Comparison of ENCODE assay signal across 17 mouse cellular contexts in the genomic region with DNA sequence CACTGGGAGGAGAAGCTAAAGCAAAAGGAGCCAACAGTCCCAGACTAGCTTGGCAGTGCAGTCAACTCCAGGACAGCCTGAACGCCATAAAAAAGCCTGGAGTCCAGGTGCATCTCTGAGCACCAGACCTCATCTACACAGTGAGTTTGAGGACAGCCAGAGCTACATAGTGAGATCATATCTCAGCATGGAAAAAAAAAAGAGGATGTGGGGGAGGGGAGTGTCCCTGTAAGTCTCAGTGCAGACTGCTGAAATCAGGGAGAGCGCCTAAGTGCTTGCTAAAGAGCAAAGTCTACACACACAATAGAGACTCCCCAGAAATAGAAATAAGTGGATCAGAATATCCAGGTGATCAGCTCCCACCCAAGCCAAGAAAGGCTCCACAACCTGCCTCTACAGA. TPM values are rescaled to one million over a fixed set of nuclear protein-coding genes. Genes with fewer than 3 reads are reported as not detected.
DNase-seq lines count a peak whose midpoint lies in the region; ATAC-seq and TF ChIP-seq lines count a peak whose summit lies in the region.
"Had no signal": no experiment of that assay in that cellular context is flagged by ENCODE, and none has a peak within 500 bp of the region (broad histone marks: within the 10 kb centered on the region; RNA-seq: fewer than 3 reads in every experiment).

No protein-coding gene starts in this region.

- intact Hi-C loops in heart, postnatal 25 days (cut with DNase I), result no loop called here

- no peak overlapping the region for H3K4me3 ChIP-seq in heart, postnatal 0 days (ENCODE audit: low read depth, low read length)
- H3K4me3 ChIP-seq: forebrain, embryonic 10.5 days; liver, embryonic 12.5 days; midbrain, embryonic 13.5 days had no signal

- whole genome bisulfite sequencing in heart, postnatal 0 days, result 19% methylated on average over 2 of the region's 2 CpGs

- no peaks in the 10 kb centered on the region for H3K27me3 ChIP-seq in heart, postnatal 0 days (ENCODE audit: control insufficient read depth, insufficient read depth, low read length)
- H3K27me3 ChIP-seq in splenic B cell, adult 2 months (ENCODE audit: control insufficient read depth, insufficient read depth, low read length, poor library complexity, severe bottlenecking), result no peaks in the 10 kb centered on the region
- H3K27me3 ChIP-seq: liver, embryonic 12.5 days; midbrain, embryonic 13.5 days had no signal

- no peak overlapping the region for H3K9ac ChIP-seq in heart, postnatal 0 days (replicated peaks; ENCODE audit: low read depth, low read length)
- H3K9ac ChIP-seq: liver, embryonic 12.5 days; midbrain, embryonic 13.5 days had no signal

- TF ChIP-seq EP300 in heart, postnatal 0 days (IDR thresholded peaks at IDR 0.05; ENCODE audit: low read depth), result no peak

- 0 out of 2 replicates have a peak, but pooled peaks cover 8% of the 10 kb centered on the region for H3K36me3 ChIP-seq in heart, postnatal 0 days (replicated peaks; ENCODE audit: control insufficient read depth, insufficient read depth, low read length)
- no peaks in the 10 kb centered on the region for H3K36me3 ChIP-seq in splenic B cell, adult 2 months (ENCODE audit: control insufficient read depth, insufficient read depth, low read length, poor library complexity, severe bottlenecking)
- H3K36me3 ChIP-seq: forebrain, embryonic 10.5 days; G1E; liver, embryonic 12.5 days; midbrain, embryonic 13.5 days had no signal

- H3K4me1 ChIP-seq in heart, postnatal 0 days (ENCODE audit: control insufficient read depth, insufficient read depth), result peaks cover 87% of the 10 kb centered on the region

- no peak for ATAC-seq in heart, postnatal 0 days (ENCODE audit: insufficient read depth, low read depth)
- peak; percentile 56 for ATAC-seq in granulocyte monocyte progenitor cell, adult 5-6 weeks (replicated peaks; ENCODE audit: poor library complexity, severe bottlenecking)
- no peak for ATAC-seq in erythroblast, adult 5-6 weeks (replicated peaks; ENCODE audit: low FRiP score, poor library complexity, severe bottlenecking)
- ATAC-seq: inflammation-experienced regulatory T-cells, adult 6 months; liver, embryonic 12.5 days; midbrain, embryonic 13.5 days had no signal

- DNase-seq in heart, postnatal 0 days (ENCODE audit: low spot score), result no peak
- no peak for DNase-seq in heart, postnatal 25 days (ENCODE audit: low spot score)
- peak; percentile 23 for DNase-seq in thymus, postnatal 14 days
- DNase-seq in thymus, postnatal 25 days, result no peak
- DNase-seq in splenic B cell, adult 2 months (ENCODE audit: low read depth, low spot score), result peak; percentile 27
- no peak for DNase-seq in frontal cortex, postnatal 14 days (ENCODE audit: low spot score in 2 of 2)
- DNase-seq: cerebellum, postnatal 36 days; gastrocnemius, postnatal 10 days; layer of hippocampus, adult 9-11 months; right cerebral cortex, postnatal 14 days had no signal

- no peak for TF ChIP-seq CTCF in heart, postnatal 0 days (IDR thresholded peaks at IDR 0.05; ENCODE audit: low read depth)

- no peak overlapping the region for H3K4me2 ChIP-seq in heart, postnatal 0 days (ENCODE audit: low read depth, low read length)
- H3K4me2 ChIP-seq: liver, embryonic 12.5 days; midbrain, embryonic 13.5 days had no signal

- H3K9me3 ChIP-seq in heart, postnatal 0 days (replicated peaks; ENCODE audit: control insufficient read depth, low read length), result no peaks in the 10 kb centered on the region
- H3K9me3 ChIP-seq: forebrain, embryonic 10.5 days; G1E; liver, embryonic 12.5 days; midbrain, embryonic 13.5 days had no signal

- H3K27ac ChIP-seq in heart, postnatal 0 days (ENCODE audit: low read depth), result peak overlapping the region; percentile 96
- H3K27ac ChIP-seq: forebrain, embryonic 10.5 days; liver, embryonic 12.5 days; midbrain, embryonic 13.5 days had no signal

RNA-seq across cellular contexts. Expression of gene Ypel2, which starts 37.1 kb away (rescaled TPM):
- total RNA-seq in heart, postnatal 0 days (2014; rRNA removed; ENCODE audit: low replicate concordance), result 16.3 and 18.4 TPM in 2 replicates
- 16.1 and 17.8 TPM in 2 replicates for polyA plus RNA-seq in heart, postnatal 0 days (2015; fragmentation: Nextera tagmentation; extraction: Ambion mirVana)
- 10 to 100 TPM; 16.2 to 35.4 TPM for total RNA-seq in heart, postnatal 25 days (2021)
- total RNA-seq in granulocyte monocyte progenitor cell, adult 5-6 weeks (2014; fragmentation: Nextera tagmentation), result 11.6 and 18.4 TPM in 2 replicates
- 6.7 and 6.9 TPM in 2 replicates for total RNA-seq in granulocyte monocyte progenitor cell, adult 5-6 weeks (2017)
- 0.19 and 1.5 TPM in 2 replicates for total RNA-seq in erythroblast, adult 5-6 weeks (2015; ENCODE audit: low replicate concordance)
- 0.56 and 0.68 TPM in 2 replicates for total RNA-seq in erythroblast, adult 5-6 weeks (2017; ENCODE audit: low replicate concordance)

Comparison
In these comparisons a context has a peak if more than half of its experiments do, and no peak if none do; other contexts are left out.
1. DNase-seq: peak in thymus, postnatal 14 days (single experiment) and splenic B cell, adult 2 months (single experiment); none in heart, postnatal 0 days (single experiment), heart, postnatal 25 days (single experiment), thymus, postnatal 25 days (single experiment) and frontal cortex, postnatal 14 days (0 of 2).